Mouse (Mus musculus) left cerebral cortex, adult 18-20 months (tissue): ENCODE measurements at regions not wholly inside any gene's neighbourhood (a gene's known extent, or its start where the extent isn't known, plus 50 kb on each side); places are given as distances from the start of the nearest gene placed in this dataset.
"Not testable (repeated sequence)": the region's sequence is repeated elsewhere in the genome, so short reads cannot be mapped to it uniquely, and the experiment has no call there.

Experiments
- DNase-seq, 2 experiments: peaks; one replicate each; pipeline ENCODE4 v3.0.0; 2021 to 2022; ENCODE audit warnings: low spot score in 2 of 2, mixed read lengths in 1 of 2

- not testable (repeated sequence) for DNase-seq
These were observed 468.4 kb upstream of the Cdh12 start for GRCm38 (mm10) chr15:19980625-19981024.

DNA sequence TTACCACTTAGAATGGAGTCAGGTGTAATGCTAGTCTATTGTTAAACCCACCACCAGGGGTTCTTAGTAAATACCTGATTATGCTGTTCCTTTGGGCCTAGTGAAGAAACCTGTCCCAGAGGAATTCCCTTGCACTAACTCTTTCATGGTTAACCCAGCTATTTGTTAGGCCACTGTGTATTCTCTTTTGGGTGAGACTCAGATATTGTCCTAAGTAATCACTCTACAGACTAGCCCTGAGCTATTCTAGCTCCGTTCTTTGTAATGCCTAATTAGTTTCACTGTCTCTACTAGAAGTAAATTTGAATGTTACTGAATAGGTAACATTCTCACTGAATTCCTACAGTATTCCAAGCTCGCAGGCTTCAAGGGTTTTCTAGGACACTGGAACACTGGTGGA is 464.1 kb upstream of the Cdh12 start:
- DNase-seq: not testable (repeated sequence)

GRCm38 (mm10) chr15:20031772-20032171 is 417.3 kb upstream of the Cdh12 start:
- DNase-seq: no peak

- no peak for DNase-seq
These were observed 414.7 kb upstream of the Cdh12 start for GRCm38 (mm10) chr15:20034382-20034781.

DNA sequence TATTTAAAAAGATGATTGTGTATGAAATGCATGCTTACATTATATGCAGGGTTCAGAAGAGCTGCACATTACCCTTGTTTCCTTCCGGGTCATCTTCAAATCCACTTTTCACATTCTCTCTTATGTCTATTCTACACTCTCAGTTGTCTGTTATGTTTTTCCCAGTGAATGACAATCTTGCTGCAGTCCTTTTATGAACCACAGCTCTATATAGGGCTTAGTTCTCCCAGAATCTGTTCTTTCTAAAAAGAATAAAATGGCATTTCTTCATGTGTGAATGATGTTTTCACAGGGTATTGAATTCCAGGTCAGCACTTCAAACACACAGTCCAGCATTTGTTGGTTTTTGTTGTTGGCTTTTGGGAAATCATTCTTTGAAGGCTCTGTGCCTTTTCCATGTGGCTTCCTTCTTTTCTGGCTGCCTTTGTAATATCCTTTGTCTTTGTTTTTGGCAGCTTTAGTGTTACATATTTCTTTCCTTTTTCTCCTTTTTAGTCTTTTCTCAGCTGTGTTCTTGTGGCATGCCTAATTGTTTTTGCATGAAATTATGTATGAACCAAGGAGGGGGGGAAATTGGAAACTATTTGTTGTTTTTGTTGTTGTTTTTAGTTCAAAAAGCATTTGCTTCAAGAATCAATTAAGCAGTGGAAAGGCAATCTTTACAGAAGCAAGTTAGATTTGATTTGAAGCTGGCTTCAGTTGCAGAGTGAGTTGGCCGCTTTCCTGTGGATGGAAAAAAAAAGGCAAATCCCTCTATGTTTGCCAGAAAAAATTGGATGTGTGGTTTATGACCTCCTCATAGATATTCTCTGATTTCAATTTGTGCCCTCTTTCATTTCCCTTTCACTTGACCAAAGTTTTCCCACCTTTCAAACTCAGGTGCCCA is 410.3 kb upstream of the Cdh12 start:
- DNase-seq: no peak

- no peak for DNase-seq
These were observed 409.0 kb upstream of the Cdh12 start for GRCm38 (mm10) chr15:20040041-20040440.

- peak; percentile 27 to 43 for DNase-seq
These were observed 364.1 kb upstream of the Cdh12 start for GRCm38 (mm10) chr15:20084958-20085357.

DNA sequence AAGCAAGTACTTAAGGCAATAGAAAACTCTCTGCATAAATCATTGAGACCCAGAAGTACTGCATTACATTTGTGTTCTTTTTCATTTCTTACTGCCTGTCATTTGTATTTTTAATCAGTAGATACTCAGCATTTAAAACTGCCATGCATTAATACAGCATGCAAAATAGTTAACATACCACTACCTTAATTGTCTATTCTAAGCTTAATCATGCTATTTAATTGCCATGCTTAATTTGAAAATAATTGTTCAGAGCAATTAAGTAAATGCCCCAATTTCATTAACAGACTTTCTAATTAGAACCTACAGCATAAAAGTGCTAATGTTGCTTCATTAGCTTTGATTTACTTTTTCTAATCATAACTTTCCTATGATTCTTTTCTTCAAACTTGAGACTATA is 359.3 kb upstream of the Cdh12 start:
- DNase-seq: no peak

- no peak for DNase-seq
These were observed 358.5 kb upstream of the Cdh12 start for GRCm38 (mm10) chr15:20090522-20090921.

DNA sequence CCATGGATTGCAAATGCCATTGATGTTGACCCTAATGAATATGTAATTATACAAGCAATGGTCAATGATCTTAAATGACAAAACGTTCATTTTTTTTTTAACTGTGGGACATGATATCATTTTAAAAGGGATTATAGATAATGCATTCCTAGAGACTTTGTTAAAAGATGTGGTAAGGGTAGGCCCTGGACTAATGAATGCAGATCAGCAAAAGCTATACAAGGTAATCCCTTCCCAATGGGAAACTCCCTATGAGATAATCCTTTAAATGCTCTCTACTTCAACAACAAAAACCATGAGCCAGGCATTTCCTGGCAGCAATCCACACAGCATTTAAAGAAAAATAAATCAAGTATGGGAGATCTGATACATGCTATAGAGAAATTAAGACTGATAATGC is 353.3 kb upstream of the Cdh12 start:
- DNase-seq: no peak

DNA sequence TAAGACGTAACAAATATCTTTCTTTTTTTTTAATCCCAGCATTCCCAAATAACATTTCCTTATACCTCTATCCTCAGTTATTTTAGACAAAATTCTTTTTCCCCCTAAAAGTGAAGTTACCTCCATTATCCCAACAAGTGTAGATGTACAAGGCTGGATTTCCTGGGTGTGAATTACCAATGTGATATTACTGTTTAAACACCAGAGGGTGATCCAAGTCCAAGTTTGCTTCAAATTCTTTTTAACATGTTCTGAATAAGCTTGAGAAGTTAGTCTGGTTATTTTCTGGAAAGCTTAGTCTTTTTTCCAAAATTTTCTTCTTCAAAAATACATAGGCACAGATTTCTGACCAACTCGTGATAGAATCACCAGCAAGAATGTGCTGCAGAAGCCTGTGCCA is 329.5 kb upstream of the Cdh12 start:
- DNase-seq: no peak

GRCm38 (mm10) chr15:20123586-20123985 is 325.5 kb upstream of the Cdh12 start:
- DNase-seq: no peak

DNA sequence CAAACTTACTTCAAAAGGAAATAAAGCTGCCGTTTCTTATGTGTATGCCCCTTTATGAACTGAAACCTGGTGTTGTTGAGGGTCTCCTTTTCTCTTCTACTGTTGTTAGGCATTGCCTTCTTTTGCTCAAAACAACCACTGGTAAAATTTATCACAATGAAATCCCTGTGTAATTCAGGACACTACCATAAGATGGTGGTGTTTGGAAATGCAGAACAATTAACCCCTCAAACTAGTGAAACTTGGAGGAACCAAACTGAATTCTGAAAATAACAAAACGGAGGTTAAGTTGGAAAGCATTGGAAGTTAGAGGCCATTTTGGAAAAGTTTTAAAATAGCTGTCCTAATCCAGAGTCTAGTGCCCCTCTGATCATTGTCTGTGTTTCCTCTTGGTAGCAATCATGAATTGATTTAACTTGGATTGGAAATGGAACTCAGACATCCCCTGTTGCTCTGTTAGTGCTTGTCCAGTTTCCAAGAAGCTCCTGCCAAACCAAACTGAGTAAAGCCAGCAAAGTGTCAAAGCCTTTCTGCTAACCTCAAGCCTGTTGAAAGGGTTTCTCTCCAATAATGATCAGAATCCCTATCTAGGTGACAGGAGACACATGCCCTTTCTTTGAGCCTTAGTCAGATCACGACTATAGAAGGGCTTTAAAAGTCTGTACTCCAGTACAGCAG is 313.0 kb upstream of the Cdh12 start:
- DNase-seq: no peak

DNA sequence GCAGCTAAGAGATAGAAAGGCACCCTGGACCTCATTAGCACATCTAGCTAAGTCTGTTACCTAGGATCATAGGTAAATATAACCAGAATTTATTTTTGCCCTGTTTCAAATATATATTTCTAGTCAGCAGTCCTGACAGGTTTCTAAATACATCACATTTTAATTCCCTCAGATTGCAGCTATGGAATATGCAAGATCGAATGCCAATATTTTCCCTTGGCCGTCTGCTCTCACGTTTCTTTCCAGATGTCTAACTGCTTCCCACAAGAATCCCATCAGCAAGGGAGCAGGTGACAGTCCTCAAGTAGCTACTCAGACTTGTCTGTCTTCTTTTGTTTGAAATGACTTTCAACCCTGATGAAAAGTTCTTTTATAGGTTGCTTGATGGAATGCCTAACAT is 297.2 kb upstream of the Cdh12 start:
- no peak for DNase-seq
